Mouse (Mus musculus) CH12.LX (cell line): ENCODE measurements around the gene Micu1. TPM values are rescaled to one million over a fixed set of nuclear protein-coding genes. Genes with fewer than 3 reads are reported as not detected.

Experiments
- DNase-seq: peaks from one replicate; pipeline ENCODE4 v3.0.0-alpha.2; 2013; ENCODE audit errors: extremely low read depth
- H3K27ac ChIP-seq: 2 replicates; pipeline ENCODE4 v1.5.1; 2012; ENCODE audit warnings: low read depth, mild to moderate bottlenecking, control low read depth, moderate library complexity; ENCODE audit not compliant: insufficient read depth
- H3K27me3 ChIP-seq: replicated peaks from 2 replicates; pipeline ENCODE3; 2012; ENCODE audit warnings: inconsistent platforms
- H3K36me3 ChIP-seq, 2 experiments: replicated peaks in 1 of 2; 2 replicates each; pipeline versions ENCODE3 to v1.6.1; 2012; ENCODE audit warnings: inconsistent platforms in 1 of 2, low read length in 1 of 2, mild to moderate bottlenecking in 1 of 2, mixed read lengths in 1 of 2, moderate library complexity in 1 of 2; ENCODE audit not compliant: control insufficient read depth in 1 of 2, insufficient read depth in 1 of 2
- H3K4me1 ChIP-seq, 2 experiments: 2 replicates each; pipeline ENCODE4 v1.6.1; 2012; ENCODE audit warnings: inconsistent platforms in 1 of 2, moderate library complexity in 1 of 2; ENCODE audit not compliant: insufficient read depth in 2 of 2, control insufficient read depth in 1 of 2
- H3K4me2 ChIP-seq: 2 replicates; pipeline ENCODE4 v1.6.1; 2012; ENCODE audit warnings: low read depth, mild to moderate bottlenecking, control low read depth; ENCODE audit not compliant: poor library complexity, insufficient read depth, severe bottlenecking
- H3K4me3 ChIP-seq, 3 experiments: fragments of 150-350 bp in 1 of 3; sonication (generic) in 1 of 3; replicated peaks in 1 of 3; 2 replicates each; pipeline versions ENCODE3 to v1.5.1; 2011 to 2012; ENCODE audit warnings: low read depth in 2 of 3, low read length in 2 of 3, mild to moderate bottlenecking in 2 of 3, moderate library complexity in 2 of 3, control low read depth in 1 of 3, improper control_type of control experiment in 1 of 3, inconsistent platforms in 1 of 3, mixed read lengths in 1 of 3; ENCODE audit not compliant: poor library complexity in 1 of 3
- H3K79me2 ChIP-seq: replicated peaks from 2 replicates; pipeline ENCODE4 v1.6.1; 2012; ENCODE audit warnings: mild to moderate bottlenecking, moderate library complexity; ENCODE audit not compliant: control insufficient read depth, poor library complexity, insufficient read depth, severe bottlenecking; ENCODE audit errors: extremely low read depth
- H3K9ac ChIP-seq: 2 replicates; pipeline ENCODE4 v1.6.1; 2012; ENCODE audit warnings: low read depth, mild to moderate bottlenecking, control low read depth, moderate library complexity; ENCODE audit not compliant: insufficient read depth
- H3K9me3 ChIP-seq: replicated peaks from 2 replicates; pipeline ENCODE3; 2012; ENCODE audit warnings: low read length, inconsistent platforms, mixed read lengths
- CHD1 ChIP-seq: IDR thresholded peaks from 2 replicates; pipeline ENCODE4 v1.6.1; 2012; ENCODE audit warnings: low read depth, low read length, improper control_type of control experiment, inconsistent platforms
- CHD2 ChIP-seq: IDR thresholded peaks from 2 replicates; pipeline ENCODE4 v1.6.1; 2011; ENCODE audit warnings: low read length, improper control_type of control experiment
- CTCF ChIP-seq, 2 experiments: IDR thresholded peaks in 1 of 2; conservative IDR thresholded peaks in 1 of 2; 2 replicates each; pipeline ENCODE4 v1.5.1; 2011 to 2012; ENCODE audit warnings: low read depth in 2 of 2, low read length in 2 of 2, improper control_type of control experiment in 1 of 2, inconsistent platforms in 1 of 2, mild to moderate bottlenecking in 1 of 2, moderate library complexity in 1 of 2
- E2F4 ChIP-seq: IDR thresholded peaks from 2 replicates; pipeline ENCODE4 v1.6.1; 2011; ENCODE audit warnings: low read depth, low read length, improper control_type of control experiment; ENCODE audit not compliant: insufficient replicate concordance
- IRF4 ChIP-seq: IDR thresholded peaks from 2 replicates; pipeline ENCODE4 v1.6.1; 2014; ENCODE audit warnings: low read depth, mild to moderate bottlenecking, inconsistent platforms, low read length, improper control_type of control experiment
- JUND ChIP-seq: conservative IDR thresholded peaks from 2 replicates; pipeline ENCODE4 v1.6.1; 2011; ENCODE audit warnings: low read depth, low read length, improper control_type of control experiment
- KAT2A ChIP-seq: IDR thresholded peaks from 2 replicates; pipeline ENCODE4 v1.6.1; 2012; ENCODE audit warnings: low read length, improper control_type of control experiment, inconsistent platforms; ENCODE audit not compliant: insufficient replicate concordance
- MYC ChIP-seq: IDR thresholded peaks from 2 replicates; pipeline ENCODE4 v1.6.1; 2011; ENCODE audit warnings: low read depth, mild to moderate bottlenecking, improper control_type of control experiment, low read length
- NRF1 ChIP-seq: IDR thresholded peaks from 2 replicates; pipeline ENCODE4 v1.6.1; 2014; ENCODE audit warnings: low read depth, mild to moderate bottlenecking, inconsistent platforms, low read length, improper control_type of control experiment, moderate library complexity
- PAX5 ChIP-seq: IDR thresholded peaks from 2 replicates; pipeline ENCODE4 v1.6.1; 2012; ENCODE audit warnings: low read length, inconsistent platforms, mixed read lengths
- POLR2A ChIP-seq: IDR thresholded peaks from 2 replicates; pipeline ENCODE4 v1.6.1; 2011; ENCODE audit warnings: low read depth, mild to moderate bottlenecking, improper control_type of control experiment, low read length
- RAD21 ChIP-seq: IDR thresholded peaks from 2 replicates; pipeline ENCODE4 v1.6.1; 2011; ENCODE audit warnings: low read depth, mild to moderate bottlenecking, low read length, improper control_type of control experiment, moderate library complexity
- RCOR1 ChIP-seq: conservative IDR thresholded peaks from 2 replicates; pipeline ENCODE4 v1.6.1; 2012; ENCODE audit warnings: low read depth, mild to moderate bottlenecking, inconsistent platforms, low read length, improper control_type of control experiment
- TCF12 ChIP-seq: IDR thresholded peaks from 2 replicates; pipeline ENCODE4 v1.6.1; 2014; ENCODE audit warnings: low read depth, mild to moderate bottlenecking, inconsistent platforms, low read length, improper control_type of control experiment
- USF2 ChIP-seq: conservative IDR thresholded peaks from 2 replicates; pipeline ENCODE4 v1.6.1; 2011; ENCODE audit warnings: low read depth, low read length, improper control_type of control experiment
- ZC3H11A ChIP-seq: IDR thresholded peaks from 2 replicates; pipeline ENCODE4 v1.6.1; 2012; ENCODE audit warnings: low read depth, mild to moderate bottlenecking, inconsistent platforms, low read length, improper control_type of control experiment
- ZMIZ1 ChIP-seq: IDR thresholded peaks from 2 replicates; pipeline ENCODE4 v1.6.1; 2012; ENCODE audit warnings: low read depth, mild to moderate bottlenecking, inconsistent platforms, low read length, improper control_type of control experiment
- ZNF384 ChIP-seq: IDR thresholded peaks from 2 replicates; pipeline ENCODE4 v1.6.1; 2012; ENCODE audit warnings: low read depth, low read length, improper control_type of control experiment, inconsistent platforms
- dilution Hi-C: fragments of 300-500 bp; cut with MboI; formaldehyde crosslinking; loops from 2 replicates; pipeline ENCODE4 v1.14.3; 2020; ENCODE audit warnings: low sequenced_read_pairs; ENCODE audit not compliant: extremely low pct_unique_long_range_greater_than_20kb, extremely low pct_ligation_motif_present
- in situ Hi-C: fragments of 300-500 bp; cut with MboI; formaldehyde crosslinking; loops from 3 replicates; pipeline ENCODE4 v1.14.3; 2019; ENCODE audit warnings: low sequenced_read_pairs, low pct_ligation_motif_present, low pct_unique_long_range_greater_than_20kb, mixed read lengths
- polyA plus RNA-seq: library from polyadenylated mRNA; unstranded; fragments of >175 nt; gene quantifications from 2 replicates; pipeline ENCODE4 v1.2.1, GENCODE M21; 2012; ENCODE audit warnings: low read depth; ENCODE audit not compliant: insufficient read length
- total RNA-seq, 2 experiments: library from RNA; depleted of rRNA; stranded (reverse); fragments of 300-350 nt in 1 of 2; fragments of >200 nt in 1 of 2; gene quantifications; 2 replicates each; pipeline ENCODE4 v1.2.3; 2012 to 2014

Micu1 gene
- total and polyA plus RNA-seq, 3 experiments, result 23.1 to 37.1 (median 29.3) TPM

- Histone ChIP-seq H3K4me1 (no peaks in the 10 kb centered on the region), H3K36me3 (no peaks in the 10 kb centered on the region), H3K79me2 (no peaks in the 10 kb centered on the region), H3K9me3 (no peaks in the 10 kb centered on the region), H3K4me3 (no peak overlapping the region), H3K4me2 (no peak overlapping the region), H3K27me3 (no peaks in the 10 kb centered on the region), H3K9ac (no peak overlapping the region), H3K27ac (no peak overlapping the region)
- no peak for DNase-seq
- dilution Hi-C loops, result no loop called here
- in situ Hi-C loops, result no loop called here
- TF ChIP-seq USF2 (no peak), KAT2A (no peak), MYC (no peak), RAD21 (no peak), IRF4 (no peak), E2F4 (no peak), PAX5 (no peak), ZC3H11A (no peak), JUND (no peak), TCF12 (no peak), CHD1 (no peak), POLR2A (no peak), ZNF384 (no peak), RCOR1 (no peak), ZMIZ1 (no peak)
These were observed 45.5 kb upstream of the Micu1 start for GRCm38 (mm10) chr10:59656799-59657198.

GRCm38 (mm10) chr10:59664765-59665164, 37.5 kb upstream of the Micu1 start:
- Histone ChIP-seq H3K4me3 (no peak overlapping the region), H3K9me3 (no peaks in the 10 kb centered on the region), H3K9ac (no peak overlapping the region), H3K4me2 (no peak overlapping the region), H3K27me3 (no peaks in the 10 kb centered on the region), H3K79me2 (no peaks in the 10 kb centered on the region), H3K4me1 (peaks cover 4% of the 10 kb centered on the region in 2 experiments; a peak in 3 of 4 replicates), H3K27ac (no peak overlapping the region), H3K36me3 (no peaks in the 10 kb centered on the region)
- in situ Hi-C loops (no loop called here), dilution Hi-C loops (no loop called here)
- no peak for TF ChIP-seq CHD2
- no peak for TF ChIP-seq CTCF (conservative IDR thresholded peaks at IDR 0.05 in 1 of 2, IDR thresholded peaks at IDR 0.05 in 1 of 2; ENCODE audit: low read depth in 2 of 2, low read length in 2 of 2)
- TF ChIP-seq MYC, result no peak
- TF ChIP-seq KAT2A, result no peak
- TF ChIP-seq NRF1, result no peak
- no peak for DNase-seq
